Mouse (Mus musculus): ENCODE data around the gene Dmac2. TPM values are rescaled to one million over a fixed set of nuclear protein-coding genes. Genes with fewer than 3 reads are reported as not detected.
A peak's percentile ranks its signal among the peaks of the same experiment; 100 is the strongest.

The Dmac2 gene
- polyA plus RNA-seq, 1 experiment from 2014 or later: 25.6 TPM

DNA sequence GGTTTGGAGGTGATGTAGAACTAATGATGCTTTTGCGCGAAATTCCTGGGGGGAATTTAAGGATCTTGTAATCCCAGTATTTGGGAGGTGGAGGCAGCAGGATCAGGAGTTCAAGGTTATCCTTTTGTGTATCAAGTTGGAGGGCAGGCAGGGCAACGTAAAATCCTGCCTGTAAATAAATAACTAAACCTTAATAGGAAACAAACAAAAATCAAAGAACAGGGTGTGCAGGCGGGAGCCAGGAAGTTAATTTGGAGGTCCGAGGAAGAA is 443 bp downstream of the Dmac2 start:
- H3K4me1 ChIP-seq: peaks cover 10% of the 10 kb centered on the region
- H3K4me3 ChIP-seq: peak overlapping the region; percentile 60
- H3K9me3 ChIP-seq (replicated peaks): no peaks in the 10 kb centered on the region
- peak overlapping the region; percentile 63 for H3K4me2 ChIP-seq
- H3K9ac ChIP-seq: peak overlapping the region; percentile 59
- ATAC-seq: no peak
- no peak overlapping the region for H3K27ac ChIP-seq
- peaks cover 9% of the 10 kb centered on the region for H3K36me3 ChIP-seq (ENCODE audit: poor library complexity, severe bottlenecking)
- WGBS: 23% methylated on average over 5 of the region's 5 CpGs
- H3K27me3 ChIP-seq: 0 out of 2 replicates have a peak, but pooled peaks cover 7% of the 10 kb centered on the region

DNA sequence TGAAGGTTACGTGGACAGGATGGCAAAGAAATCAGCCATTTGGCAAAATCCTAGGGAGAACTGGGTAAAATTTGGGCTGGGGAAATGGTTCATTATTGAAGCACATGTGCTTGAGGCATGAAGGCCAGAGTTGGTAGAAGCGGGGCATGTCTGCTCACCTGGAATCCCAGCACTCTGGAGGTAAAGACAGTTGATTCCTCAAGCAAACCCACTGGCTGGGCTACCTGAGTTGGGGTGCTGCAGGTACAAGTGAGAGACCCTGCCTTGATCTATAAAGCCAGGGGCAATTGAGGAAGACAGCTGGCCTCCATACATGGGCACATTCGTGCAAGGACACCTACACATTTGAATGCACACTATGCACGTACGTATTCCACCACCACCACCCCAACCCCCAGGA is 887 bp downstream of the Dmac2 start:
- peaks cover 10% of the 10 kb centered on the region for H3K4me1 ChIP-seq
- no peak for ATAC-seq
- 0 out of 2 replicates have a peak, but pooled peaks cover 7% of the 10 kb centered on the region for H3K27me3 ChIP-seq
- H3K4me3 ChIP-seq: peak overlapping the region; percentile 60; the same call in 1 of the 2 replicates
- 88% methylated on average over 5 of the region's 5 CpGs for WGBS
- no peak overlapping the region for H3K27ac ChIP-seq
- peak overlapping the region; percentile 63 for H3K4me2 ChIP-seq
- H3K36me3 ChIP-seq (ENCODE audit: poor library complexity, severe bottlenecking): peaks cover 12% of the 10 kb centered on the region
- no peaks in the 10 kb centered on the region for H3K9me3 ChIP-seq (replicated peaks)
- no peak overlapping the region for H3K9ac ChIP-seq

- 96% methylated on average over 11 of the region's 11 CpGs for WGBS
- no peak for ATAC-seq
- Histone ChIP-seq H3K36me3 (ENCODE audit: poor library complexity, severe bottlenecking) (peaks cover 12% of the 10 kb centered on the region), H3K9ac (no peak overlapping the region), H3K9me3 (replicated peaks) (no peaks in the 10 kb centered on the region), H3K27ac (no peak overlapping the region), H3K4me3 (no peak overlapping the region), H3K27me3 (0 out of 2 replicates have a peak, but pooled peaks cover 7% of the 10 kb centered on the region), H3K4me1 (peaks cover 10% of the 10 kb centered on the region), H3K4me2 (no peak overlapping the region)
Measured at GRCm38 (mm10) chr7:25620751-25621150, 1.5 kb downstream of the Dmac2 start.

DNA sequence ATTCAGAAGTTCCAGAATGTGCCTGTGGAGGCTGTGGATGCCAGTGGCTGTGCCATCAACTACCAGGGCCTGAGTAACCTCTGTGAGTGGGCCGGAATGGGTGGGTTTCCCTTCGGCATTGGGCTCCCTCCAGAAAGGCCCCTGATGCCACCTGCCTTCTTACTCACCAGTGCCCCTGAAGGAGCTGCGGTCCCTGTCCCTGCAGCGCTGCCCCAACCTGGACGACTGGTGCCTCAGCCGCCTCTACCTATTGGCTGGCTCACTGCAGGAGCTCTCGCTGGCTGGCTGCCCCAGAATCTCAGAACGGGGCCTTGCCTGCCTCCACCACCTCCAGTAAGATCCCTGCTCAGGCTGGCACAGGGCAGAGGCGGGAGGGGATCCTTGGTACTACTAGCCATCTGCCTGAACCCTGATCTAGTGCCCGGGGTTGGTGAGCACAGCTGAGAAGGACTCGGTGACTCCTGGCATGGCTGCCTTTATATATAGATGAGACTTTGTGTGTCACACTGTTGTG is 4.7 kb downstream of the Dmac2 start:
- Histone ChIP-seq H3K9me3 (replicated peaks) (no peaks in the 10 kb centered on the region), H3K4me3 (no peak overlapping the region), H3K36me3 (ENCODE audit: poor library complexity, severe bottlenecking) (peaks cover 15% of the 10 kb centered on the region), H3K27me3 (peaks cover 19% of the 10 kb centered on the region), H3K27ac (no peak overlapping the region), H3K4me1 (peaks cover 22% of the 10 kb centered on the region), H3K9ac (no peak overlapping the region), H3K4me2 (no peak overlapping the region)
- WGBS: 88% methylated on average over 11 of the region's 11 CpGs
- ATAC-seq: no peak

GRCm38 (mm10) chr7:25624851-25625250 is 5.6 kb downstream of the Dmac2 start:
- Histone ChIP-seq H3K4me3 (no peak overlapping the region), H3K27ac (no peak overlapping the region), H3K4me1 (peaks cover 18% of the 10 kb centered on the region), H3K4me2 (no peak overlapping the region), H3K9me3 (replicated peaks) (no peaks in the 10 kb centered on the region), H3K9ac (no peak overlapping the region), H3K36me3 (ENCODE audit: poor library complexity, severe bottlenecking) (peaks cover 21% of the 10 kb centered on the region), H3K27me3 (peaks cover 24% of the 10 kb centered on the region)
- 89% methylated on average over 5 of the region's 5 CpGs for WGBS
- no peak for ATAC-seq

GRCm38 (mm10) chr7:25625594-25626250 is 6.5 kb downstream of the Dmac2 start:
- H3K9ac ChIP-seq: no peak overlapping the region
- no peak overlapping the region for H3K4me2 ChIP-seq
- peaks cover 15% of the 10 kb centered on the region for H3K4me1 ChIP-seq
- peaks cover 24% of the 10 kb centered on the region for H3K27me3 ChIP-seq
- no peaks in the 10 kb centered on the region for H3K9me3 ChIP-seq (replicated peaks)
- ATAC-seq: no peak
- H3K4me3 ChIP-seq: no peak overlapping the region
- peaks cover 29% of the 10 kb centered on the region for H3K36me3 ChIP-seq (ENCODE audit: poor library complexity, severe bottlenecking)
- WGBS: 77% methylated on average over 10 of the region's 10 CpGs
- no peak overlapping the region for H3K27ac ChIP-seq

DNA sequence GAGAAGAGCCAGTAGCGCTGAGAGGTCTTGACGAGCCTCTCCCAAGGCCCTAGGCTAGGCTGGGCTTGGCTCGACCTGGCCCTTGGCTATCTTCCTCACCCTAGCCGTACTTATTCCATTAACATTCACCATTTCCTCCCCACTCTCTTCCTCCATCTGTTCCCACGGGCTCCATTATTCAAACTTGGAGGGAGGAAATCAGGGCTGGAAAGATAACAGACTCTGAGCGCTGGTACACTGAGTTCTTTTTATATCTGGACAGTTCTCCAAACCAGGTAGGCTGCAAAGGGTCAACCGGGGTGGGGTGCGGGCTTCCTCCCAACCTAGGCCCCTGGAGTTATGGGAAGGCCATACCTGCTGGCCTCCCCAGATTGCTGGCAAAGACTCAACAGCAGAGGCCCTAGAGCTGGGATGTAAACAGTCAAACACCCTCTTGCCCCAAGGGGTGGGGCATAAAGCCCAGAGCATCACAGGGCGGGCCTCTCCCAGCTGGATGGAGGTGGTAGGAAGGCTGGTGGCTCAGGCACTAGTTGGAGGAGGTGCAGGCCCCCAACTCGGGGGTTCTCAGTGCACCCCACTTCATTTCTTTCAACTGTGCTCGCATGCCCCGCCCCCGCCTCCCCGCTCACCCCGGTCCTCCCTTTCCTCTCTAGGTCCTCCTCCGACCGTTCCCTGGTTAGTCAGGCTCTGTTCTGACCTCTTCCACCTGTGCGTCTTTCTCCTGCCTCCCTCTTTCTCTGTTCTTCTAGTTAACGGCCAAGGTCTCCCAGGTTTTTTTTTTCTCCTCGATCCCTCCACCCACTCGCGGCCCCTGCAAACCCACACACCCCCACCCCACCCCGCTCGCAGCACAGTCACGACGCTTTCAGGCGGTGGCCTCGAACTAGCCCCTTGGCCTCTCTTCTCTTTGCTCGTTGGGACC is 7.6 kb downstream of the Dmac2 start, which contains the start of gene B3gnt8:
Gene B3gnt8 (plus strand): TSS at position 146 of the 922 bp plus-strand sequence.
- Histone ChIP-seq H3K27me3 (peaks cover 24% of the 10 kb centered on the region), H3K27ac (no peak within 1 kb of the TSS), H3K9ac (peak within 1 kb of the TSS; percentile 9; the same call in 1 of the 2 replicates), H3K4me2 (peak within 1 kb of the TSS; percentile 50), H3K4me1 (peaks cover 15% of the 10 kb centered on the region), H3K4me3 (peak within 1 kb of the TSS; percentile 19), H3K36me3 (ENCODE audit: poor library complexity, severe bottlenecking) (peaks cover 40% of the 10 kb centered on the region), H3K9me3 (replicated peaks) (no peaks in the 10 kb centered on the region)
- ATAC-seq: no peak; the same call in 1 of the 2 replicates
- 20% methylated on average over 27 of the region's 29 CpGs for WGBS

- no peak overlapping the region for H3K27ac ChIP-seq
- ATAC-seq: peak; percentile 48
- WGBS: 20% methylated on average over 34 of the region's 38 CpGs
- peak overlapping the region; percentile 9; the same call in 1 of the 2 replicates for H3K9ac ChIP-seq
- H3K4me2 ChIP-seq: peak overlapping the region; percentile 50
- no peaks in the 10 kb centered on the region for H3K9me3 ChIP-seq (replicated peaks)
- peaks cover 15% of the 10 kb centered on the region for H3K4me1 ChIP-seq
- H3K36me3 ChIP-seq (ENCODE audit: poor library complexity, severe bottlenecking): peaks cover 49% of the 10 kb centered on the region
- peaks cover 24% of the 10 kb centered on the region for H3K27me3 ChIP-seq
- peak overlapping the region; percentile 19 for H3K4me3 ChIP-seq
Measured at GRCm38 (mm10) chr7:25627431-25628322, 8.5 kb downstream of the Dmac2 start.

- WGBS: 64% methylated on average over 8 of the region's 8 CpGs
- no peaks in the 10 kb centered on the region for H3K9me3 ChIP-seq (replicated peaks)
- H3K4me1 ChIP-seq: peaks cover 15% of the 10 kb centered on the region
- peaks cover 55% of the 10 kb centered on the region for H3K36me3 ChIP-seq (ENCODE audit: poor library complexity, severe bottlenecking)
- no peak for ATAC-seq
- no peak overlapping the region for H3K9ac ChIP-seq
- peaks cover 24% of the 10 kb centered on the region for H3K27me3 ChIP-seq
- H3K27ac ChIP-seq: no peak overlapping the region
- H3K4me3 ChIP-seq: no peak overlapping the region
- H3K4me2 ChIP-seq: no peak overlapping the region
Measured at GRCm38 (mm10) chr7:25628323-25628620, 9.1 kb downstream of the Dmac2 start.

DNA sequence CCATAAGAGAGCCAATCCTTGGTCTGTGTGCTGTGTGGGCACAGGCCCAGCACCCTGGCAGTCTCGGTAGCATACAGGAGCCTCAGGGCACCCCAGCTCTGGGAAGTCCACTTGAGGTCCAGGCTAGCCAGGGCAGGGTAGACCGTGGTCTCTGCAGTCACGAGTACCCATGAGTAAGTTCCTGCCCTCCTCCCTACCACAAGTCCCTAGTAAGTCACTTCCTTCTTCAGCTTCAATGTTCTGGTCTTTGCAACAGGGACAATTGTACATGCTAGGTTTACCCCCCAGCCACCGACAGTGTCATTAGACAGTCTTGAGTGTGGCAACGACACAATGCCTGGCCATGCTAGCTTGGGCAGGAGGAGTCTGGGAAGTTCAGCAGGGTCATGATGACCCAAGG is 13.5 kb downstream of the Dmac2 start:
- 90% methylated on average over 5 of the region's 5 CpGs for WGBS
- peaks cover 65% of the 10 kb centered on the region for H3K36me3 ChIP-seq (ENCODE audit: poor library complexity, severe bottlenecking)

DNA sequence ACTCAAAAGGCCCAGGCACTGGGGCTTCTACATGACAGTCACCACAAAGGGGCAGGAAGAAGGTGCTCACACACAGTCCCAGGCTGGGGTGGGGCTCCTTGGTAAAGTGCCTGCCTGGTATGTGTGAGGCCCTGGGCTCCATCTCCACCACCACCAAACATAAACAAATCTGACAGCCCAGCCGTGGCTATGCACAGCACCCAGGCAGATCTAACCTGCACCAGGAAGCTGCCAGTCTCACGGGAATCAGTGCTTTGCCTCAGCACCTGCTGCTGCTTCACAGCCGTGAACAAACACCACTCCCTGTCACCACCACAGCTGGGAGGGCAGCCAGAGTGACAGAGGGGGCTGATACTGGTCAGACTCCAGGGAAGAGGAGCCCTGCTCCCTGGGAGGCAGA is 17.2 kb downstream of the Dmac2 start:
- H3K9ac ChIP-seq: peak overlapping the region; percentile 18; the same call in 1 of the 2 replicates
- no peak overlapping the region for H3K4me3 ChIP-seq
- no peak overlapping the region for H3K4me2 ChIP-seq
- ATAC-seq: no peak
- no peaks in the 10 kb centered on the region for H3K4me1 ChIP-seq
- H3K36me3 ChIP-seq (ENCODE audit: poor library complexity, severe bottlenecking): peaks cover 68% of the 10 kb centered on the region
- H3K9me3 ChIP-seq (replicated peaks): no peaks in the 10 kb centered on the region
- no peaks in the 10 kb centered on the region for H3K27me3 ChIP-seq
- no peak overlapping the region for H3K27ac ChIP-seq
- WGBS: 89% methylated on average over 3 of the region's 3 CpGs

More for the DNA sequence above, 13.5 kb downstream of the Dmac2 start:
- H3K9ac ChIP-seq: no peak overlapping the region
- H3K4me1 ChIP-seq: peaks cover 3% of the 10 kb centered on the region
- no peak overlapping the region for H3K4me2 ChIP-seq
- H3K9me3 ChIP-seq (replicated peaks): no peaks in the 10 kb centered on the region
- no peak for ATAC-seq
- no peak overlapping the region for H3K27ac ChIP-seq
- H3K27me3 ChIP-seq: peaks cover 17% of the 10 kb centered on the region
- no peak overlapping the region for H3K4me3 ChIP-seq

All from forebrain, embryonic 13.5 days (tissue).